Mouse (Mus musculus) midbrain, embryonic 16.5 days (tissue): ENCODE results near the gene Hbp1. TPM values are rescaled to one million over a fixed set of nuclear protein-coding genes. Genes with fewer than 3 reads are reported as not detected.
A peak's percentile ranks its signal among the peaks of the same experiment; 100 is the strongest.

Experiments used
- ATAC-seq: fragments of 200-750 bp; cut with Nextera tagmentation; 2 replicates; pipeline ENCODE4 v1.8.0; 2017; ENCODE audit warnings: moderate TSS enrichment
- H3K27ac ChIP-seq: fragments of 300-500 bp; sonication (generic); 2 replicates; pipeline ENCODE4 v1.5.1; 2014; ENCODE audit warnings: mild to moderate bottlenecking, low read length, mixed read lengths
- H3K27me3 ChIP-seq: fragments of 300-500 bp; sonication (generic); 2 replicates; pipeline ENCODE4 v1.6.1; 2014; ENCODE audit warnings: low read depth, low read length, mixed read lengths; ENCODE audit not compliant: control insufficient read depth, insufficient read depth
- H3K36me3 ChIP-seq: fragments of 300-500 bp; sonication (generic); 2 replicates; pipeline ENCODE4 v1.6.1; 2014; ENCODE audit warnings: mild to moderate bottlenecking, low read length, moderate library complexity, mixed read lengths; ENCODE audit not compliant: control insufficient read depth, insufficient read depth
- H3K4me1 ChIP-seq: fragments of 300-500 bp; sonication (generic); 2 replicates; pipeline ENCODE4 v1.6.1; 2014; ENCODE audit warnings: mild to moderate bottlenecking, low read length, mixed read lengths; ENCODE audit not compliant: control insufficient read depth, insufficient read depth
- H3K4me2 ChIP-seq: fragments of 300-500 bp; sonication (generic); 2 replicates; pipeline ENCODE4 v1.6.1; 2014; ENCODE audit warnings: mild to moderate bottlenecking, low read length, mixed read lengths
- H3K4me3 ChIP-seq: fragments of 300-500 bp; sonication (generic); 2 replicates; pipeline ENCODE4 v1.5.1; 2014; ENCODE audit warnings: low read depth, mild to moderate bottlenecking, low read length, moderate library complexity, mixed read lengths
- H3K9ac ChIP-seq: fragments of 300-500 bp; sonication (generic); 2 replicates; pipeline ENCODE4 v1.6.1; 2014; ENCODE audit warnings: low read depth, low read length, mixed read lengths
- H3K9me3 ChIP-seq: fragments of 300-500 bp; sonication (generic); replicated peaks from 2 replicates; pipeline ENCODE4 v1.6.1; 2014; ENCODE audit warnings: mild to moderate bottlenecking, low read length, mixed read lengths; ENCODE audit not compliant: control insufficient read depth, poor library complexity, severe bottlenecking
- WGBS: fragments of 180-500 bp; shearing (Covaris S2); extraction: QIAGEN DNeasy Blood & Tissue Kit; methylation state at CpG from one replicate; pipeline ENCODE4 v1.1.7; 2014; 5-methylcytosine and 5-hydroxymethylcytosine counted together
- polyA plus RNA-seq: library from polyadenylated mRNA; unstranded; fragments of >200 nt; fragmentation: Nextera tagmentation; extraction: Ambion mirVana; gene quantifications from 2 replicates; pipeline ENCODE4 v1.2.1, GENCODE M21; 2015

Gene Hbp1
- polyA plus RNA-seq, 1 experiment from 2014 or later = 39.8 TPM

- H3K4me3 ChIP-seq = no peak overlapping the region
- H3K36me3 ChIP-seq = peaks cover 8% of the 10 kb centered on the region
- ATAC-seq = no peak
- no peaks in the 10 kb centered on the region for H3K27me3 ChIP-seq
- H3K9me3 ChIP-seq = no peaks in the 10 kb centered on the region
- H3K4me2 ChIP-seq = no peak overlapping the region
- H3K27ac ChIP-seq = no peak overlapping the region
- no peak overlapping the region for H3K9ac ChIP-seq
- no peaks in the 10 kb centered on the region for H3K4me1 ChIP-seq
- 93% methylated on average over 4 of the region's 4 CpGs for WGBS
Observed at GRCm38 (mm10) chr12:31966405-31966804, 16.1 kb upstream of the Hbp1 start.

DNA sequence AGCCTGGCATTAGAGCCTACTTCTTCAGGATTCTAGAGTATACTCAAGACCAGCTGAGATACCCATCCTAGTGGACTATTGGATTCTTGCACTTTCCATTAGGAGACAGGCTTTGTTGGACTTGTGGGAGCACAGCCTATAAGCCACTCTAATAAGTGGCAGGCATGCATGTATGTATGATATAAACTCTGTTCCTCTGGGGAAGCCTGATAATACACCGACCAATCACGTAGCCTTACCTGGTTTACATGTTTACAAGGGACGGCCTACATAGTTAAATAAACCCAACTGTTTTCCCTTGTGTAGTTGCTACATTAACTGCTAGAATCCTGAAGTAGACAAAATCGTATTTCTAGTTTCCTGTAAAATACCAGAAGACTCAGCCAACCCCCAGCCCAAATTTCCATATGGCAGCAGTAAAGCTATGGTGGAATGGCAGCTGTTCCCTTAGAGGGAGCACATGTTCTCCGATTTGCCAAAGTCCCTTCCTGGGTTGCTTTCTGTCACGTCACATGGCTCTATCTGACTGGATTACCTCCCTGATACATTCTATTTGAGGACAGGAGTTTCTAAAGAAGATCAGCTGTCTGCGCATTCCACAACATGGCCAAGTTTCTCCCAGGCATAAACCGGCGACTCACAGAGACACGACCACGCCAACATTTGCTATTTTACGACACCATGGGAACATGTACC is 15.3 kb upstream of the Hbp1 start:
- no peaks in the 10 kb centered on the region for H3K4me1 ChIP-seq
- no peaks in the 10 kb centered on the region for H3K9me3 ChIP-seq
- no peak overlapping the region for H3K9ac ChIP-seq
- no peaks in the 10 kb centered on the region for H3K27me3 ChIP-seq
- ATAC-seq = no peak
- H3K36me3 ChIP-seq = peaks cover 6% of the 10 kb centered on the region
- no peak overlapping the region for H3K27ac ChIP-seq
- H3K4me2 ChIP-seq = no peak overlapping the region
- no peak overlapping the region for H3K4me3 ChIP-seq
- 94% methylated on average over 12 of the region's 12 CpGs for WGBS

GRCm38 (mm10) chr12:31964074-31964473 is 13.7 kb upstream of the Hbp1 start:
- no peak overlapping the region for H3K9ac ChIP-seq
- ATAC-seq = no peak
- no peaks in the 10 kb centered on the region for H3K4me1 ChIP-seq
- no peak overlapping the region for H3K27ac ChIP-seq
- no peak overlapping the region for H3K4me3 ChIP-seq
- 81% methylated on average over 6 of the region's 6 CpGs for WGBS
- H3K36me3 ChIP-seq = peaks cover 6% of the 10 kb centered on the region; the same call in 1 of the 2 replicates
- H3K4me2 ChIP-seq = no peak overlapping the region
- H3K27me3 ChIP-seq = no peaks in the 10 kb centered on the region
- no peaks in the 10 kb centered on the region for H3K9me3 ChIP-seq

GRCm38 (mm10) chr12:31955843-31956242 is 5.5 kb upstream of the Hbp1 start:
- H3K9ac ChIP-seq = no peak overlapping the region
- H3K9me3 ChIP-seq = no peaks in the 10 kb centered on the region
- WGBS = 90% methylated on average over 4 of the region's 4 CpGs

GRCm38 (mm10) chr12:31950659-31951031 is 310 bp upstream of the Hbp1 start:
- peak overlapping the region; percentile 79 for H3K4me2 ChIP-seq
- no peak for ATAC-seq
- H3K9ac ChIP-seq = 0 out of 2 replicates have a peak overlapping the region, but pooled peaks have one; percentile 42
- peak overlapping the region; percentile 42 for H3K4me3 ChIP-seq
- no peaks in the 10 kb centered on the region for H3K9me3 ChIP-seq
- H3K4me1 ChIP-seq = peaks cover 4% of the 10 kb centered on the region; the same call in 1 of the 2 replicates
- WGBS = 2% methylated on average over 9 of the region's 9 CpGs
- no peaks in the 10 kb centered on the region for H3K27me3 ChIP-seq
- H3K27ac ChIP-seq = peak overlapping the region; percentile 84
- H3K36me3 ChIP-seq = no peaks in the 10 kb centered on the region

More at GRCm38 (mm10) chr12:31955843-31956242, 5.5 kb upstream of the Hbp1 start:
- H3K4me1 ChIP-seq = peaks cover 2% of the 10 kb centered on the region; the same call in 1 of the 2 replicates
- H3K4me3 ChIP-seq = no peak overlapping the region
- H3K36me3 ChIP-seq = no peaks in the 10 kb centered on the region
- no peaks in the 10 kb centered on the region for H3K27me3 ChIP-seq
- no peak for ATAC-seq
- no peak overlapping the region for H3K4me2 ChIP-seq
- H3K27ac ChIP-seq = no peak overlapping the region

DNA sequence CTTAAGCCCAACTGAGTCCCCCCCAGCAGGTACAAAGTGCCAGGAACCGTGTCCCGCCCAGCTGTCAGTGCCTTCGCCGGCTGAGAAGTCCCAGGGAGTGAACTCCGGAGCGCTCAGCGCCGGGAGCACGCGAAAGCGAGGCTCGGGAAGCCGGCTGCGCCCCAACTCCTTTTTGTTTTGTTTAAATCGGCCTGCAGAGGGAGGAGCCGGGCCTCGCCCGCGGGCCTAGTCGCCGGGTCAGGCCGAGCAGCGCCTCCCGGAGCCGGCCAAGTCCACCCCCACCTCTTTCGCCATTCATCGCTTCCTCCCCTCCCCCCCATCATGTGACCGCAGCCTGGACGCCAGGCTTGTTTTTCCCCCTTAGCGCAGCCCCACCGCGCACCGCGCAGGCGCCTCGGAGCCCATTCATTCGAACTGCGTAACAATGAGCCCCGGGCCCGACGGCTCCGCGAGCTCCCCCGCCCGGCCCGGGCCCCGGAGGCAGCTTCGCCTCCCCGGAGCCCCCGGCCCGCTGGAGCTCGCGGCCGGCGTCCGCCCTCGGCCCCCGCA is 1.1 kb downstream of the Hbp1 start:
- Histone ChIP-seq H3K4me2 (peak overlapping the region; percentile 75), H3K9ac (peak overlapping the region; percentile 85), H3K4me1 (peaks cover 4% of the 10 kb centered on the region; the same call in 1 of the 2 replicates), H3K9me3 (no peaks in the 10 kb centered on the region), H3K27me3 (no peaks in the 10 kb centered on the region), H3K36me3 (no peaks in the 10 kb centered on the region), H3K4me3 (peak overlapping the region; percentile 94), H3K27ac (peak overlapping the region; percentile 95)
- peak; percentile 82 for ATAC-seq
- under 1% methylated on average over 47 of the region's 58 CpGs for WGBS

DNA sequence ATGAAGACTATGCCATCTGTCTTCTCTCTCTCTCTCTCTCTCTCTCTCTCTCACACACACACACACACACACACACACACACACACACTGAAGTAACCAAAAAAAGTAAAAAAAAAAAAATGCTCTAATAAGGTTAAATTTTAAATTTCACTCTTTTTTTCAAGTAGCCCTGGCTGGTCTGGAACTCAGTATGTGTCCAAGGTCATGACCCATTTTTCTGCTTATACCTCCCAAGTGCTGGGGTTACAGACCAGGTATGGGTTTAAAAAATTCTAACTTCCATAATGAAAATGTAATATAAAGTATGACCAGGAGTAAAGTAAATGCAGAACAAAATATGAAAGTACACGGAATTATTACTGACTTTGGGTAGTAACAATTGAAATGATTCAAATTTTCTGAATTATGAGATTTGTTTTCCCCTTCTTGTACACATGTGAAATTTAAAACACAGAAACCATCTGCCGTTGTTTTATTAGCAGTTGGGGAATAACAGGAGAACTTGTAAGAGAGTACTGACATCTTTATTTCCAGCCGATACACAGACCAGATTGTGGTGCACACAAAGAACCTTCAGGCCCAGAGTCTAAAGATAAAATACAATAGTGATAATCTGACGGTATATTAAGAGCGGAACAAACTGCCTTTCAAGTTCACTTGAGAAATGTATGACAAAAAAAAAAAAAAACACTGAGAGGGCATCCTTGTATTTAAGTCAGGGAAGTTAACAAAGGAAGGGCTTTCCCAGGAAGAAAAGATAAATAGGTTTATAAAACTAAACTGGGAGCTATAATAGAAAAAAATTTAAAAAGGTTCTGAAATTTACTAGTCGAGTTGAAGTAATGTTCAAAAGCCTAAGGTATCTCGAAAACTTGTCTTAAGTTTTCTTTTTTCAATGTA is 2.0 kb downstream of the Hbp1 start:
- Histone ChIP-seq H3K4me3 (peak overlapping the region; percentile 94), H3K4me1 (peaks cover 4% of the 10 kb centered on the region; the same call in 1 of the 2 replicates), H3K4me2 (peak overlapping the region; percentile 75), H3K27ac (peak overlapping the region; percentile 95), H3K36me3 (no peaks in the 10 kb centered on the region; the same call in 1 of the 2 replicates), H3K9me3 (no peaks in the 10 kb centered on the region), H3K9ac (peak overlapping the region; percentile 85), H3K27me3 (no peaks in the 10 kb centered on the region)
- WGBS = 17% methylated on average over 7 of the region's 7 CpGs
- no peak for ATAC-seq

GRCm38 (mm10) chr12:31947476-31947875 is 2.9 kb downstream of the Hbp1 start:
- H3K4me3 ChIP-seq = no peak overlapping the region
- H3K36me3 ChIP-seq = peaks cover under 1% of the 10 kb centered on the region; the same call in 1 of the 2 replicates
- no peak overlapping the region for H3K9ac ChIP-seq
- peaks cover 4% of the 10 kb centered on the region; the same call in 1 of the 2 replicates for H3K4me1 ChIP-seq
- no peaks in the 10 kb centered on the region for H3K27me3 ChIP-seq
- no peak overlapping the region for H3K4me2 ChIP-seq
- WGBS = 93% methylated on average over 5 of the region's 5 CpGs
- no peaks in the 10 kb centered on the region for H3K9me3 ChIP-seq
- no peak for ATAC-seq
- H3K27ac ChIP-seq = no peak overlapping the region
